Mouse (Mus musculus) right cerebral cortex, postnatal 4 days (tissue): Measurements from ENCODE around the gene Ccdc148.

ENCODE experiments used
- DNase-seq: peaks from one replicate; pipeline ENCODE4 v3.0.0-alpha.2; 2022

Gene Ccdc148

DNA sequence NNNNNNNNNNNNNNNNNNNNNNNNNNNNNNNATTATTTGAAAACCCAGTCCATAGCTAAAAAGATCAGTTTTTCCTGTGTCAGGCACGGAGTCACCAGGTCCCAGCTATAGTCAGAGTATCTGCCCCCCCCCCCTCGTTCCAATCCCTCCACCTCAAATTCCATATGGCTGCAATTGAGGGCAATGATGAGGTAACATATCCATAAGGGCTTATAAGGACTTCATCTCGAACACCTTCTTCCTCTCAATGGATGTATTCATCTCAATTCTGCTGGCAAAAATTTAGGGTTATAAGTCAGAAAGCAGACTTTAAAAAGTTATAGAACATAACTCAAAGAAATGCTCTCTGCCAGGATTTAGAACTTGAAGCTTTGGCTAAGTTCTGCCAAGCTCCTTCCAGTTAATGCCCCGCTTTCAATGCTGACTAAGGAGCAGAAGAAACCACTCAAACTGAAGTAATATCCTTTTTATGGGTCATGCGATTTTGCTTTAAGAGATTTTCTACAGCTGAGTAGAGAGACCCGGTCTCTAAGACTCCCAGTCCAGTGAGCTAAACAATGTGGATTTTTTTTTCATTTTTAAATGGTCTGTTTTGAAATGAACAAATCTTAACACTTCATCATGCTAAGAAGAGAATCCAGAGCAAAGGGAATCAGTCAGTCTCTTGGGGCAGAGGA, 111.6 kb downstream of the Ccdc148 start:
- DNase-seq, result no peak

DNA sequence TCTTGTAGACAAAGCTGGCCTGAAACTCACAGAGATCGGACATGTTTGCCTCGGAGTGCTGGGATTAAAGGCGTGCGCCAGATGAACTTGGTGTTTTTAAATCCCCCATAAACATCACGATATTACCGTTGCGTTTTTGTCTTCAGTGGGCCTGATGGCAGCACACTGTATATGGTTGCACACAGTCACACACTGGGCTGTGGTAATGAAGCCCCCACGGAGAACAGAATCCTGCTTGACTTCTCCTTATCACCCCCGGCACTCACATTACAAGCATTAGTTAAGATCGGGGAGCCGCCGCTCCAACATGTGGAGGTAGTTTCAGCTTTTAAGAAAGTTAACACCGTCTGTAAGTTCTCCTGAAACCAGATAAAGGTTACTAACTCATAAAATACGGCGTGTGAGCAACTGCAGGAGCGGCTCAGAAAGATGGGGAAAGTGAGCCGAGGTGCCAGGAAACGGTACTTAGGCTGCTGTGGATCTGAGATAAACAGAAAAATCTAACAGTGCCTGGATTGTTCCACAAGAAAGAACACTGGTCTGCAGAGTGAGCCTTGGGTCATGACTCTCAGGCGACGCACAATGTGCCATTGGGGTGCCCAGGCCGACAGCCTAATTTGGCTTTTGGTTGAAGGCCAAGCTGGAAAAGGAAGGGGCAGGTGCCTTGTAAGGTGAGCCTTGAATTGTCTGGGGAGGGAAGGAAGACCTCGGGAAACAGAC, 117.0 kb downstream of the Ccdc148 start:
- DNase-seq, result no peak

DNA sequence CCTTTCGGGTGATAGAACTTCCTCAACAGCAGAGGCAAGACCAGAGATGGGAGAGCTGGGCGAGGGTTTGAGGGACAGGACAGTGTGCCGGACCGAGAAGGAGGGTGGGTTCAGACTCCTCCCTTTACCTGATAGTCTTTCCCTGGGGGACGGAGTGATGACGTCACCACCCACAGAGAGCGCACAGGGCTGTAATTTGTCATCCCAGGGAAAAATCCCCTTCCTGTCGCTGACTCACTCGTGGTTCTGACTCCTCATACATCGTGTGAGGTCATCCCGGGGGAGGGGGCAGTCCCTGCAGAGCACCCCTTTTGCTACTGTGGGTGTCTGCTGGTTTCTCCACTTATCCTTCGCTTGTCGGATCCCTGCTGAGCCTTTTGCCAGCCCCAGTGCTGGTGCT, 117.9 kb downstream of the Ccdc148 start:
- no peak for DNase-seq

DNA sequence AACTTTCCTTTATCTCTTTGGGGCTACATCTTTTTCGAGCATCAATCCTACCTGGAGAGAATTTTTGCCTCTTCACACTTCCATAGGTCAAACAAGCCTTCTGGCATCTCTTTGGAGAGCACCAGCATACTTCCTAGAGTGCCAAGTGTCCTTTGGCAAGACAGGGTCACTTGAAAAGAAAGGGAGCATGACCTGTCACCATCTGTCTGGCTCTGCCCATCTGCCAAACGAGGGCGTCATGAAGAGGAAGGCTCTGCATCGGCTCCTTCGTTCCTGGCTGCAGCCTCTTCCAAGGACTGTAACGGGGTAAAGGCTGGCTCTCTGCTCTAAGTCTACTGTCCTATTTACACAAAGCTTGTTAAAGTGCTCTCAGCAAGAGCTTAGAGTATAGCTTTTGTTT, 124.0 kb downstream of the Ccdc148 start:
- no peak for DNase-seq

DNA sequence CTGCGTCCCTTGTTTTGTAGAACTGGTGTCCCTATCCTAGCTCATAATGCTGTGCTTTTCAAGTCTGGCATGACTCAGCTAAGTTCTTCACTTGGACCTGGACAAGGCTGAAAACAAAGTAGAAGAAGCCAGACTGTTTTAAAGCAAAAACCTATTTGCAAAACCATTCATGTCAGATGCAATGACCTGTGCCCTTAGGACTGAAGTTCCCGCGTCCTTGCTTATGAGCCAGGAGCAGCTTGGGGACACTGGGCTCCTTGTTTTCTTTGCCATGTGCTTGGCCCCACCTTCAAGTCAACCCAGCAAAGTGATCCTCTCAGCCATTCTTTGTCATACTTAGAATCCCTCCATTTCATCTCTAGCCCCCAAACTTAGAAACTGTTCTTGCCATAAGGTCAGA, 125.3 kb downstream of the Ccdc148 start:
- no peak for DNase-seq

DNA sequence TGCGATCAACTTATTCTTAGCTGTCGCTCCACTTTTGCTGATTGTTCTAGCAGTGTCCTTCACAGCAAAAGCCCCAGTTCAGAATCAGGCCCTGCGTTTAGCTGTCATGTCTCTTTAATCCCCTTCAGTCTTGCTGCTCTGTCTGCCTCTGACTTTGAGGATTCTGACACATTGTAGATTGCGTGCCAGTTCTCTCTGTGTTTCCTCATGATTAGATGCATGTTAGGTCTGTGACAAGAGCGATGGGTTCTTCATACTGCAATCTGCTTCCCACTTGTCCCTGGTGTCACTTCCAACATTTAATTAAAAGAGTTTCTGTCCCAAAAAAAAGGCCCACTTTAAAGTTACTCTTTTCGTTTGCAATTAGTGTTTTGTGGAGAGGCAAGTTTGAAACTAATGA, 126.2 kb downstream of the Ccdc148 start:
- DNase-seq, result no peak

DNA sequence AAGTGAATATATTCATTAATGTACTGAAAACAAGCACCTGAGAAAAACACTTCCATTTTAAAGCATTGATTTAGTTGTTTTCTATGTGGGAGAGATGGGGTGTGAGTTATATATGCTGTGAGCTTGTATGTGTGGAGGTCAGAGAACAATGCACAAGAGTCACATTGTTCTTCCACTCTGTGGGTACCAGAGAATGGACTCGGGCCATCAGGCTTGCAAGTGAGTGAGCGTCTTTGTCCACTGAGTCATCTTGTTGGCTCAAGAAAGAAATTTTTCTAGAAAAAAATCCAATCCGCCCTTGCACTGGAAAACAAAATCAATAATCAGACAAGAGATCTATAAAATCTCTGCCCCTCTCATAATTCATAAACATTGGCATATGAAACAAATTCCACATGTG, 135.9 kb downstream of the Ccdc148 start:
- no peak for DNase-seq

DNA sequence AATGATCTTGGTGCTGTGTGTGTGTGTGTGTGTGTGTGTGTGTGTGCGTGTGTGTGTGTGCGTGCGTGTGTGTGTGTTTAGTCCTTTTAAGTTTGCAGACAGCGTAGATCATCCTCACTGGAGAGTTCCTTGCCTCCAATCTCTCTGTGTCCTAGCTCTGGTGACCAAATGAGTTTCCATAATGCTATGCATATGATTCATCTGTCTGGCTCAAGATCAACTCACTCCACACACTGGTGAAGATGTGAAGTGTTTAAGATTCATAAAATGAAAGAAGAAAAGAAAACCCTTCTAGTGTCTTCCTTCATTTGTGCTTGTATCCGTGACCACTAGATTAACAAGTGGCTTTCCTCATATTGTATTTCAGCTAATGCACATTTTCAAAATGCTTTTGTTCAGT, 153.1 kb downstream of the Ccdc148 start:
- no peak for DNase-seq

DNA sequence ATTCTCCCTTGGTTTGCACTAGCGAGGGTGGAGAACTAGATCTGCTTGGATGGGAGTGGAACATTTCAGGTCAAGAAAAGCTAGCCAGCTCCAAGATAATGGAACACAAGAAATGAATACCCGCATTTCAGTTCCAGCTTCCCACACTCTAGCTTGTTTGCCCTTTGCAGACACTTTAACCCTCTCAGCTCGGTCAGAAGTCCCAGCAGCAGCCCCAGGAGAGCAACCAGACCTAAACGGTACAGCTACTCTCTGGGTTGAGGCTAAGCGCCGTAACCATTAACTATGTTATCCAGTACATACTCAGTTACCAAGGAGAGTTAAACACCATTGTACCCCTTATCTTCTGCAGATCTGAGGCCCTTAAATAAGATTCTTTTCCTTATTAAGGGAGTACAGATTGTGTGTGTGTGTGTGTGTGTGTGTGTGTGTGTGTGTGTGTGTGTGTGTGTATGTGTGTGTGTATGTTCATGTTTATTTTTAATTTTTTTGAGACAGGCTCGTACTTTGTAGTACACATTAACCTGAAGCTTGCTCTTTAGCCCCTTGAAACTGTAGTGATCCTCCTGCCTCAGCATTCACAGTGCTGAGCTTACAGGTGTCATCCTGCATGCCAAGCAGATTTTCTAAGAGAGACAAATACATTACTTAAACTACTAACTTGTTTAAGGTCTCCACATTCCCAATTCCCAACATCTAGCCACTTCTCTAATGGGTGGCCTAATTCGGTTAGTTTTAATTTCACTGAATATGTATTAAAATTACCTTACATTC, 153.7 kb downstream of the Ccdc148 start:
- DNase-seq, result no peak

DNA sequence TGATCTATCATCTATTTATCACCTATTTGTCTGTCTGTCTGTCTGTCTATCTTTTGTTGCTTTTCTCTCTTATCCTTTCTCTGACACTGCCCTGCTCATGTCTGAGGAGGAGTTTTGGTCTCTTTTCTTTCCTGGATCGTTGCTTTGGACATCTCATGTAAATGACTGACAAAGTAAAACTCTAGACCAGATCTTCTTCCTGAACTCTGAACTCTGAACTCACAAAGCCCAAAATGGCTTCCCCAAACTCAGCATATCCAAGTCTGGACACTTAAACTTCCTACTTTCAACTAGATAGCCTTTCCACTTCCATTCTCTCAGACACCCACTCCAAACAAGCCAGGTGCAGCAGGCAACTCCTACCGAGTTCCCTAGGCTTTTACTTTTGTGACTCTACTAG, 163.3 kb downstream of the Ccdc148 start:
- no peak for DNase-seq

DNA sequence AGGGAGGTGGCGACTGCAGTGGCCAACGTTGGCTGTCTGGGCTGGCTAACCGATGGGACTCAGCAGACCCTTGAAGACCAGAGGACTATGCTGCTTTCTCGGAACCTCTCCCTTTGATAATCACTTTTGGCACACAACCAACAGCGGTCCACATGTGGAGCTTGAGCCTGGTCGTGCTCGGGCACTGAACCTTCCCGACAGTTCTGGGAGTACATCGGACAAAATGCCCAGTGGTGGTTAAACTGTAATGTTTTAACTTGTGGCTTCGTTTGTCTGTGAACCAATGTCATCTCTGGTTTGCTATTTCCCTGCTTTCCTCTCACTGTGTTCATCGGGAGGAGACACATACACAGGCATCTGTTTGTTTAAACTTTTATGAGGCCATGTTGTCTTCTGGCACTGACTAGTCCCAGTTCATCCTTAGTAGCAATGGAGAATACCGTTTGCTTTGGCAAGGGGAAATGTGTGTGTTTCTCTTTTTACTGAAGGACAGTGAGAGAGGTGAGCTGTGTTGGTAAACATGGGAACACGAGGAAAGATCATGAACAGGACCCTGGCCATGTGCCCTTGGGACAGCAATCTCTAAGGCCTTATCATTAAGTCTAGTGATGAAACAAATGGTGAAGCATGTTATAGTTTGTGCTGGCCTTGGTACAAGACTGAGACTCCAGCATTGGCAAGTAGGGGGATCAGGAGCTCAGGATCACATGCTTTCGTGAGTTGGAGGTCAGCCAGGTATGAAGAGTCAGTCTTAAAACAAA, 167.9 kb downstream of the Ccdc148 start:
- DNase-seq, result no peak

DNA sequence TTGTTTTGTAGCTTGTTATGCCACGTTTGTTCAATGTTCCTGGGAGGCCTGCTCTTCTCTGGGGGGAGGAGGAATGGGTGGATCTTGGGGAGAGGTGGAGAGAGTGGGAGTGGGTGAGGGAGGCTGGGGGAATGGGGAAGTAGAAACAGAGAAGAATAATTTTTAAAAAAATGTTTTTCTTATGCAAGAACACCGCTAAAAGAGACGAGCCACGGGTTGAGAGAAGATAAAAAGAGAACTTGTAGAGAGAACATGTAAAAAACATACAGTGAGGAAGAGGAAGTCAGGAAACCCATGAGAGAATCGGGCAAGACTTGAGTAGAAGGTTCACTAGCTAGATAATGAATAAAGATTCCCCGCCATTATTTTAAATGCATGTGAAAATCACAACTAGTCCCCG, 182.4 kb downstream of the Ccdc148 start:
- DNase-seq, result no peak

DNA sequence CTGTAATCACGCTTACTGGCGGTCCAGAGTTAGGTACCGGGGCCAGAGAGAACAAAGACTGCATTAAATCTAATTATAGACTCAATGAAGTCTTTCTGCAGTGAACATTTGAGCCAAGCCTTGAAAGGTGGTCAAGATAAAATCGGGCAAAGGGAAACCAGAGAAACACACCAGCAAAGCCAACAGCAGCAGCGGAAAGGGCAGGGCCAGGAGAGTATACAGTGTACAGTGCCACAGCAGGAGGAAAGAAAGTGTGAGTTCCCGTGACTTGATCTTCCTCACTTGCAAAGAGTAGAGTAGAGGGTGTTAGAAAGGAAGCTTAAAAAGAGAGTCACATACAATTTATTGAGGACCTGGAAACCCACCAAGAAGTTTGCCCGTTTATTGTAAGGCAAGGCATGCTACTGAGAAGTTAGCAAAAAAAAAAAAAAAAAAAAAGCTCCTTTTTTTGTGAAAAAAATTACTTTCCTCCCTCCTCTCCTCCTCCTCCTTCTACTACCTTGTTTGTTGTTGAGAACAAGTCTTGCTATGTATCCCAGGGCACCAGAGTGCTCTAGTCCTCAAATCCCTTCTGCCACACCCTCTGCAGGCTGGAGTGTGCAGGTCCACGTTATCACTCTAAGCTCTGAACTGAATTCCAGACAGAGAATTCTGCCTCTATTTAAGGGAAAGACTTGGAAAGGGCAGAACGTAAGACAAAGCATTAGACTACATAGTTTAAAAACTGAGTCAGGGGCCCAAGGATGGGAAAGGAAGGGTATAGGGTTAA, 188.8 kb downstream of the Ccdc148 start:
- DNase-seq, result no peak

DNA sequence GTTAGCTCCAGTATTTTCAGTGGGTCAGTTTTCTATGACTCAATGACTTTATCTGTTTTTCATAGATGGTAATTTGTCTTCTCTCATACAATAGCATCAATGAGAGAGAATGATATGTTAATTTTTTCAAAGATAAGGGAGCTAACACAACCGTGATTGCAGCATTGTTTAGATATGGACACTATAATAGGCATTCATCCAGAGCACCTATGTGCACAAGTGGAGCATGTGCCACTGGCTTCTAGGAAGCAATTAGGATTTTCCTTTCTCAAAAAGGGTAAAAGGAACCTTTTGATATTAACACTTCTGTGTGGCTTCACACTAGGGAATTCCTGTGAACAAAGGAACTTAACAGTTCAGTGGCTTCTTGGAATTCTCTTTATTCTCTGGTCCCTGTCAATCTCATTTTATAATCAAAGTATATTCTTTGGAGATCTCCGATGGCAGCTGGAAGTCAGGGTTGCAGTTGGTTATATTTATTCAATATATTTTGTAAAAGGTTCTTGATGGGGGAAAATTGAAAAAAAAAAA, 203.6 kb downstream of the Ccdc148 start:
- no peak for DNase-seq

DNA sequence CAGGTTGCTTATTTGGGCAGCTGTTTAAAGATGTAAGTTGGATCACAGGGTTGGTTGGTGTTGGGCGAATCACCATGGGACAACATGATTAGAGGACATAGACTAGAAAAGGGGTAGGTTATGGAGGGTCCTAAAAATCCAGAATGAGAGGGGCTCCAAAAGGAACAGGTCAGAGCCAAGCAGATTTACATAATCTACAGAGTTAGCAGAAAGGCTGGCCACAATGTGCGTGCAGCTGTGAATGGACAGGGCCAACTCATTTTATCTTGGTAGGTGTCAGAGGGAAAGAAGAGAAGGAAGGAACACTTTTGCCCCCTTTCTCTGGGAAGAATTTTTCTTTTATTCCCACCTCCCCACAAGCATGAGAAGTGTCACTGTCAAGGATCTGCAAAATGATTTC, 204.1 kb downstream of the Ccdc148 start:
- no peak for DNase-seq

DNA sequence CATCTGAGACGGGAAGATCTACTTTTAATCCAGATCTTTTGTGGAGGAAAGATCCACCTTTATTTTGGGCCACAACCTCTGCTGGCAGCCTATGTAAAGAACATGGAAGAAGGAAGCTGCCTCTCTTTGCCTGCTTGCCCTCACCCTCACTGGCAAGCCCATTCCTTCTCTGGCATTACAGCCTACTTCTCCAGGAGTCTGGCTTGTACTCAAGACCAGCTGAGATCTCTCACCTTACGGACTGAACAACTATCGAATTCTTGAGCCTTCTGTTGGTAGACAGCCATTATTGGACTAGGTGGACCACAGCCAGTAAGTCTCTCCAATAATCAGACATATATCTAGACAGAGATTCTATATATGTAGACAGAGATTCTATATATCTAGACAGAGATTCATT, 208.4 kb downstream of the Ccdc148 start:
- no peak for DNase-seq

DNA sequence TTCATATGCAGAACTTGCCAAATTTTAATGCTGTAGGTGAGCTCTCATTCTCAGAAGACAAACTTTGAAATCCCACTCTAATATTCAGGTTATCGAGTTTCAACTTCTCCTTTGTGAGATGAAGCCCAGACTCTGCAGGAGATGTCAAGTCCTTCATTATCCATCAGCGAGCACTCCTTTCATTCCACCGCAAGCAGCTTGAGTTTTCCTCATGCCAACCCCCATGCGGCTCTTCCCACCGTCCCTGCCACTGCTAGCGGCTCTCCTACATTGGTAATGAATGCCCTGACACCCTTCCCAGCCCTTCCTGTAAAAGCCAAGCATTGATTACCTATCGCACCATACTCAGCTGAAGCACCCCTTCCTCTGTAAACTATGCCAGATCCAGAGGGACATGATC, 211.7 kb downstream of the Ccdc148 start:
- DNase-seq, result no peak

DNA sequence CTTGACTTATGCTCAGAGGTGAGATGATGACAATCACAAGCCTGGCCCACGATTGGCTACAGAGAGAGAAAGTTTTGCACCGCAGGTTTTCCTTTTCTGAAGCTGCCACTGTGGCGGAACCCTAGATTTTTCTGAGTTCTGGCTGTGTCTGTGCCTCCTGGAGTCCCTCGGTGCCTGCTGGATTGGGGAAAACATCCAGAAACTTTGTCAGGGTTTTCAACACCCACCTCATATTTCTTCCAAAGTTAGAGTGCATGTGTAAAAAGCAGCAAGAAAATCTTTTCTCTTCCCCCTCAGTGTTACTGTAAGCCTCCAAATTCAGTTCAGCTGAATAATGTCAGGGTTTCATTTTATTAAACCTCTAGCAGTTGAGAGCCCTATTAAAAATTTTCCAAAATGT, 219.1 kb downstream of the Ccdc148 start:
- DNase-seq, result no peak

DNA sequence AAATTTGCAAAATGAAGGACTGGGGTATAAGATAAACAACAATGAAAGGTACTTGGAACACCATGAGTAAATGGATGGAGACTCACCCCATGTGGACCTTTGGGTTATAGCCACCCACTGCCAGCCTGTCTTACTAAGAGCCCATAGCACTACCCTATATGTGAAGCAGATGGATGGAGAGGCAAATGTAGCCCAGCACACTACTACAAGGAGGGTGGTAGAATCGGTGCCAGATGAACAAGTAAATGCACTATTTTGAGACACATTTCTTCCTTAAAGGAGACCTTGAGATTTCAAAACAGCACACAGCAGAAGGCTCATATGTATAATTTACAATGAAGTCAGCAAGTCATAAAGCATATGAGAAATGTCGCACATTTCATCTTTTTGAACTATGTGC, 234.9 kb downstream of the Ccdc148 start:
- no peak for DNase-seq

DNA sequence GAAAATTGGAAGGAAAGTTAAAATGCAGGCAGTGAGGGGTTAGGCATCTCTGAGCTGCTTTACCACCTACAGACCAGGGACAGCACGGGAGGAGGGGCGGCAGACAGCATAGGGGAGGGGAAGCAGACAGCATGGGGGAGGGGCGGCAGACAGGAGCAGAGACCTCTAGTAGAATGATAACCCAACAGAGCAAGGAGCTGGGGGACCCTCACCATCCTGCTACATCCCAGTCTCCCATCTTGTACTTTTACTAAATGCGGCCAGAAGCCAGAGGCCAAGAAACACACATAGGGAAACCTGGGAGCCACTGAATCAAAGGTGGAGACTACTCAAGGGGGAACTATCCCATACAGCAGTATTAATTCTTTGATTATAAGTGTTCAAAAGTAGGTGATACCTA, 242.1 kb downstream of the Ccdc148 start:
- DNase-seq, result no peak

DNA sequence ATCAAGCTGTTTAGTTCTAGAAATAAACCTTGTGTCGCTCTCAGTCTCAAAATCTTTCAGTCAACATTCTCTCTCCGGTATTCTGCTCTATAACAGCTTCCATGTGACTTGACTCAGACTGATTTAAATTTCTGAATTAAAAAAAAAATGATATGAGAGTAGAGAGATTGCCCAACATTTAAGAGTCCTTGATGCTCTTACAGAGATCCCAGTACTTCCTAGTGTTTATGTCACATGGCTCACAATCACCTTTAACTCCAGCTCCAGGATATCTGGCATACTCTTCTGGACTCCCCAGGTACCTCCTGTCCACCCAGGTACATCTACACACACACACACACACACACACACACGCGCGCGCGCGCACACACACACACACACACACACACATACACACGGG, 248.1 kb downstream of the Ccdc148 start:
- no peak for DNase-seq

DNA sequence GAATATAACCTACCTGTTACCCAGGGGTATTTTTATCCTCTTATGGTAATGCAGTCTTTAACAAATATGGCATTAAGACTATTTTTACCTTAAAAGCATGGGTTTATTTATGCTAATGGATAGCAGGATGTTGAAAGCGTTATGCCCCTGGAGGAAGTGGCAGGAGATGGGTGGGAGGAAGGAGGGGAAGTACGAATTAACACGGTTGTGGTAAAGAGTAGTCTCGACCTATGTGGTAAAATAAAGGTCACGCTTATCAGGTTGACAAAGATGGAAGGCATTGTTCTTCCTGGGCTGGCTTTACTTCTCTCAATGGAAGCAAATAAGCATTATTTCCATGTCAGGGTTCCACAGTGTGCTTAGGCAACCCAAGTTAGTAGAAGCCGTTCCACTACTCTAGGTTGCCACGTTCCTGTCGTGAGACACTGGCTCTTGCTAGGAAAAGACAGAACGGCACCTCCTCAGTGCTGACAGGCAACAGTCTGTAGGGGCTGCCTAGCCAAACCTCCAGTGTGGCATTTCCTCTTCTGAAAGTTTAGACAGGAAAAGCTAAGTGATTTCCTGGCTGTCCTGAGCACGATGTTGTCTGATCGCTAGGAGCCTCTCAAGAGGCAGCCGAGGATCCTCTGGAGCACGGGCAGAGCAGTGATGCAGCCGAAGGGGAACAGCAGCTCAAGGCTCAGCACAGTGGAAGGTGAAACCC, 253.5 kb downstream of the Ccdc148 start:
- DNase-seq, result no peak
